Mouse (Mus musculus): ENCODE data around the gene Smyd2.

GRCm38 (mm10) chr1:189922721-189923120, 558 bp upstream of the Smyd2 start:
- TF ChIP-seq CTCF (IDR thresholded peaks at IDR 0.05; ENCODE audit: control insufficient read depth, insufficient read depth, insufficient read length) (no peak), CEBPB (IDR thresholded peaks at IDR 0.05; ENCODE audit: low read depth) (no peak), FOSL1 (IDR thresholded peaks at IDR 0.05; ENCODE audit: insufficient read depth, low read length, poor library complexity, severe bottlenecking) (no peak), MAX (IDR thresholded peaks at IDR 0.05) (no peak)
